Comparison of ENCODE assay signal across 8 mouse cellular contexts in genomic region chr17:47688344-47688607, GRCm38 (mm10). TPM values are rescaled to one million over a fixed set of nuclear protein-coding genes. Genes with fewer than 3 reads are reported as not detected.
DNase-seq lines count a peak whose midpoint lies in the region; ATAC-seq and TF ChIP-seq lines count a peak whose summit lies in the region.

Gene Tomm6 (minus strand): TSS chr17:47688386.

- TF ChIP-seq POLR2A in thymus, adult 2 months (IDR thresholded peaks at IDR 0.05; ENCODE audit: control insufficient read depth, extremely low read depth, insufficient read depth, low read length, poor library complexity) = no peak

- no peaks in the 10 kb centered on the region for H3K9me3 ChIP-seq in forebrain, embryonic 10.5 days
- H3K9me3 ChIP-seq in limb, embryonic 15.5 days = no peaks in the 10 kb centered on the region
- no peaks in the 10 kb centered on the region for H3K9me3 ChIP-seq in stomach, embryonic 15.5 days

- peak within 1 kb of the TSS; percentile 95 for H3K4me2 ChIP-seq in limb, embryonic 15.5 days
- peak within 1 kb of the TSS; percentile 97 for H3K4me2 ChIP-seq in stomach, embryonic 15.5 days

- no peak for DNase-seq in thymus, adult 2 months
- no peak for DNase-seq in thymus, postnatal 25 days
- DNase-seq in forebrain, embryonic 10.5 days (ENCODE audit: extremely low spot score, low spot score) = no peak
- no peak for DNase-seq in heart, postnatal 4 days
- DNase-seq in kidney, adult 8-10 months = no peak
- no peak for DNase-seq in spleen, postnatal 14 days (ENCODE audit: low spot score in 2 of 2)

- H3K27me3 ChIP-seq in thymus, adult 2 months (ENCODE audit: control insufficient read depth, insufficient read depth, low read length) = no peaks in the 10 kb centered on the region
- peaks cover 42% of the 10 kb centered on the region for H3K27me3 ChIP-seq in forebrain, embryonic 10.5 days (ENCODE audit: poor library complexity, severe bottlenecking)
- no peaks in the 10 kb centered on the region for H3K27me3 ChIP-seq in limb, embryonic 15.5 days
- no peaks in the 10 kb centered on the region for H3K27me3 ChIP-seq in stomach, embryonic 15.5 days (replicated peaks)

- H3K9ac ChIP-seq in limb, embryonic 15.5 days = peak within 1 kb of the TSS; percentile 76
- H3K9ac ChIP-seq in stomach, embryonic 15.5 days = peak within 1 kb of the TSS; percentile 69

- no peak for TF ChIP-seq CTCF in thymus, adult 2 months (IDR thresholded peaks at IDR 0.05; ENCODE audit: borderline replicate concordance, control insufficient read depth, extremely low read depth, insufficient read depth, low read length, poor library complexity)

- H3K4me1 ChIP-seq in thymus, adult 2 months (replicated peaks; ENCODE audit: control insufficient read depth, insufficient read depth, low read length) = peaks cover 17% of the 10 kb centered on the region
- H3K4me1 ChIP-seq in forebrain, embryonic 10.5 days = peaks cover 35% of the 10 kb centered on the region
- peaks cover 24% of the 10 kb centered on the region for H3K4me1 ChIP-seq in limb, embryonic 15.5 days
- peaks cover 12% of the 10 kb centered on the region for H3K4me1 ChIP-seq in stomach, embryonic 15.5 days

- H3K4me3 ChIP-seq in thymus, adult 2 months (ENCODE audit: control insufficient read depth, insufficient read depth, low read length) = peak within 1 kb of the TSS; percentile 82
- peak within 1 kb of the TSS; percentile 87 for H3K4me3 ChIP-seq in forebrain, embryonic 10.5 days
- peak within 1 kb of the TSS; percentile 80 for H3K4me3 ChIP-seq in limb, embryonic 15.5 days
- H3K4me3 ChIP-seq in stomach, embryonic 15.5 days (replicated peaks) = peak within 1 kb of the TSS; percentile 89

- no peaks in the 10 kb centered on the region for H3K36me3 ChIP-seq in thymus, adult 2 months (ENCODE audit: control insufficient read depth, insufficient read depth, low read length)
- peaks cover 33% of the 10 kb centered on the region for H3K36me3 ChIP-seq in forebrain, embryonic 10.5 days (replicated peaks)
- H3K36me3 ChIP-seq in limb, embryonic 15.5 days = peaks cover 27% of the 10 kb centered on the region
- H3K36me3 ChIP-seq in stomach, embryonic 15.5 days = peaks cover 22% of the 10 kb centered on the region; the same call in 1 of the 2 replicates

- no peak; the same call in 1 of the 2 replicates for ATAC-seq in limb, embryonic 15.5 days (ENCODE audit: insufficient number of reproducible peaks, low FRiP score, low TSS enrichment, low read depth)
- ATAC-seq in stomach, embryonic 15.5 days (ENCODE audit: insufficient read depth, low FRiP score, low read depth) = no peak

- 0% methylated on average over 9 of the region's 9 CpGs for WGBS in thymus, adult 2 months
- under 1% methylated on average over 9 of the region's 9 CpGs for WGBS in forebrain, embryonic 10.5 days
- WGBS in limb, embryonic 15.5 days = 0% methylated on average over 9 of the region's 9 CpGs
- WGBS in stomach, embryonic 15.5 days = under 1% methylated on average over 9 of the region's 9 CpGs

- H3K27ac ChIP-seq in thymus, adult 2 months (ENCODE audit: control insufficient read depth, insufficient read depth, low read length) = no peak within 1 kb of the TSS
- peak within 1 kb of the TSS; percentile 92 for H3K27ac ChIP-seq in forebrain, embryonic 10.5 days
- H3K27ac ChIP-seq in limb, embryonic 15.5 days = peak within 1 kb of the TSS; percentile 83
- peak within 1 kb of the TSS; percentile 87 for H3K27ac ChIP-seq in stomach, embryonic 15.5 days

RNA-seq across cellular contexts. Expression of gene Tomm6, which starts in this region (rescaled TPM):
- 90.5 and 107 TPM in 2 replicates for polyA plus RNA-seq in thymus, adult 2 months (2012; rRNA removed)
- 362 and 379 TPM in 2 replicates for polyA plus RNA-seq in forebrain, embryonic 10.5 days (2016; fragmentation: Nextera tagmentation; extraction: Ambion mirVana)
- total RNA-seq in heart, postnatal 4 days (2021) = 100 to 1,000 TPM; 156 to 160 TPM
- polyA plus RNA-seq in limb, embryonic 15.5 days (2015; fragmentation: Nextera tagmentation; extraction: Ambion mirVana) = 386 and 389 TPM in 2 replicates
- 404 and 405 TPM in 2 replicates for polyA plus RNA-seq in stomach, embryonic 15.5 days (2015; fragmentation: Nextera tagmentation; extraction: Ambion mirVana)
